Mouse (Mus musculus) cerebellum, postnatal 36 days (tissue): ENCODE measurements around the gene Creb3l2.
"Not testable (repeated sequence)": the region's sequence is repeated elsewhere in the genome, so short reads cannot be mapped to it uniquely, and the experiment has no call there.

ENCODE experiments used
- DNase-seq, 2 experiments: peaks; one replicate each; pipeline ENCODE4 v3.0.0; 2021 to 2022; ENCODE audit warnings: mixed read lengths in 2 of 2

Gene Creb3l2

DNA sequence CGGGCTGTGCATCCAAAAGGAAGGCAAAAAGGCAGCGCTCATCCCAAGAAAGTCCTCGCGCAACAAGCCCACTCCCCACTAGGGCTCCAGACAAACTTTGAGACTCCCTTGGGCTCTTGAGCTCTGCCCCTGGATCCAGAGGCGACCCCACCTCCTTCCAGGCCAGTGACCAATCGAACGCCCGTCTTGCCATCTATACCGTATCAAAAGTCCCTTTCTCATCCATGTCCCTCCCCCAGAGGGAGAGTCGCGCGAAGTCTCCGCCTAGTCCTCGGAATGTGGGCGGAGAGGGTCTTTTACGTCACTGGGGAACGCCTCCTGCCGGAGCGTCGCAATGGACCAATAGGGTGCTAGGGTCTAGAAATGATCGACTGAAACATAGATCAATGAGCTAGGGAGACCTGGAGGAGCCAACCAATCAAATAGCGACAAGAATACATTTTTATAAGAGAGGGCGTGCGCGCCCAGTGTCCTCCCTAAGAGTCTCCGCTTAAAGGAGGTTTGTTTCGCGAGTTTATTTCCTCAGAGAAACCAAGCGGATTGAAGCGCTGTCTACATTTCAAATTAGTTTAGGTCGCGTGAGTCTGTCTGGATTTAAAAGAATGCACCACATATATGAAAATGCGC lies at the start of gene Creb3l2:
TSS of gene Creb3l2 (minus strand) at position 106 of the 627 bp plus-strand sequence.
- DNase-seq: peak; percentile 90 to 91

- DNase-seq: no peak
These were observed 44.6 kb upstream of the Creb3l2 start for GRCm38 (mm10) chr6:37486502-37486901.

DNA sequence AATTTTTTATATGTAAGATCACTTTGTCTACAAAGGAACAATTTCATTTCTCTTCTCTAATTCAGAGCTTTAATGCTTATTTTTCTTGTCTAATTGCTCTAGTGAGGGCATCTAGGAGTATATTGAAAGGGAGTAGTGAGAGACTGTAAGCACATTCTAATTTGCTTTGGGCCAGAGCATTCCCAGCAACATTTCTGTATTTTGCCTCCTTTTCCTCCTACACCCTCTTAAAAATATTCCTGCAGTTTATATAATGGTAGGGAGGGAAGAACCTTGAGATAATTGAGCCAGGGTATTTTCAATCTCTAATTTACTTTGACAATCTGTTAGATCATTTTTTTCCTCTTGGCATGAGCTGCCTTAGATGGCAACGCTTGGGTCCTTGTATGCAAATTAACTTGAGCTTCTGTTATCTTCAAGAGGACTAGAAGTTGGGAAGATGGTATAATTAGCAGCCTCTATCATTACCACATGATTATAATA lies 42.7 kb upstream of the Creb3l2 start:
- no peak for DNase-seq

DNA sequence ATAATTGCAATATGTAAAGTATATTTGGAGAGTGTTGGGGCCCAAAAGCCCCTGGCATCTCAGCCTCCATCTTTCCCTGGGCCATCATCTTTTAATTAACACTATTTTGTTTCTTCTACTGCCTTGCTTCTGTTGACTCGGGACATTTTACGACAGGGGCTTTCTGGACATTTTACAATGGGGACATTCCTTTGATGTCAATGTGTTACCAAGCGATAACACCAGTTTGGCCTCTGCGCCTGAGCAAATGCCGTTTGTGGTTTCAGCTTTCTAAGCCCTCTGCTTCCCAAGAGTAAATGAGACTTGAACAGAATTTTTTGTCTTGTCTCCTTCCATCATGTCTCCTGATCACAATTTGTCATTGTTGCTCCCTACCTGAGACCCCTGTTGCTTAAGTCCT lies 41.3 kb upstream of the Creb3l2 start:
- DNase-seq: no peak

DNA sequence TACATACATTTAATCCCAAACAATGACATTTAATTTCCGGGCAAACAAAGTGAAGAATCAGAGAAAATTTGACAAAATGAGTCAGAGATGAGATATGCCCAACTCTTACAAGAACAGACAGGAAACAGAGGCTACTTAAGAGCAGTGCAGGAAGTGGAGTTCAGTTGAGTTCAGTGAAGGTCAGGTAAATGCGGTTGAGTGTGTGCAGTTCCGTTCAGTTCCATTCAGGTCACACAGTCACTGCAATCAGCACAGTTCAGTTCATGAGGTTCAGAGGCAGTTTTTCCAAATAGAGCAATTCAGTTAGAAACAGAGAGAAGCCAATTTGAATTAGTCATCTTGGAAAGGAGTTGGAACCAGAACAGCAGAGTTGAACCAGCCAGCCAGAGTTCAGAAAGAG lies 39.2 kb upstream of the Creb3l2 start:
- DNase-seq: no peak

GRCm38 (mm10) chr6:37480008-37480407 lies 38.1 kb upstream of the Creb3l2 start:
- no peak for DNase-seq

GRCm38 (mm10) chr6:37478481-37478880 lies 36.5 kb upstream of the Creb3l2 start:
- no peak for DNase-seq

DNA sequence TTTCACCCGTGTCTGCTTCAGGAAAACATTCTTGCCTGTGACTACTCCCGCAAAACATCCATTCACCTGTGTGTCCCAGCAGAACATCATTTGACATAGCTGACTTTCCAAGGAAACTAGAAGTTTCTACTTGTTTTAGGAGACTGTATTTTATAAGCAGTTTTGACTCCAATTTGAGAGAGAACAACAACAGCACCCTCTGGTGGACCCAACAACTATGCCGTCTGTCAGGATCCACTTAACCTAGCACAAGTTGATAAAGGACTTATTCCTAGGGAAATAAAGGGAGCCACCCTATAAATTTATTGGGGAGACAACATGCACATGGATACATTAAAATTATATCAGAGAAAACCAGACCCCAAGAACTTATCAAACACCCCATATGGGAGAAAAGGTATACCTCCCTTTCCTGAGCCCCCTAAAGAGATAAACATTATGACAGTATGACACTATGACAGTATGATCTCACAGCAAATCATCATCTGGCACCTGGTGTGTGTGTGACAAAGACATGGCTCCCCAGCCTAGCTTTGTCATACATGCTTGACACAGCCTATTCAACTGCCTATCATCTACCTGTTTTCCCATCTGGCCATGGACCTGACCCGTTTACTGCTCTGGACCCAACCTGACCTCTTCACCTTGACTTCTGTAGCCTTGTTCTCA lies 31.9 kb upstream of the Creb3l2 start:
- no peak for DNase-seq

GRCm38 (mm10) chr6:37470216-37470615 lies 28.3 kb upstream of the Creb3l2 start:
- DNase-seq: no peak

- DNase-seq: no peak
These were observed 23.9 kb upstream of the Creb3l2 start for GRCm38 (mm10) chr6:37465847-37466246.

- no peak for DNase-seq
These were observed 23.4 kb upstream of the Creb3l2 start for GRCm38 (mm10) chr6:37465356-37465755.

GRCm38 (mm10) chr6:37464585-37464984 lies 22.6 kb upstream of the Creb3l2 start:
- no peak for DNase-seq

DNA sequence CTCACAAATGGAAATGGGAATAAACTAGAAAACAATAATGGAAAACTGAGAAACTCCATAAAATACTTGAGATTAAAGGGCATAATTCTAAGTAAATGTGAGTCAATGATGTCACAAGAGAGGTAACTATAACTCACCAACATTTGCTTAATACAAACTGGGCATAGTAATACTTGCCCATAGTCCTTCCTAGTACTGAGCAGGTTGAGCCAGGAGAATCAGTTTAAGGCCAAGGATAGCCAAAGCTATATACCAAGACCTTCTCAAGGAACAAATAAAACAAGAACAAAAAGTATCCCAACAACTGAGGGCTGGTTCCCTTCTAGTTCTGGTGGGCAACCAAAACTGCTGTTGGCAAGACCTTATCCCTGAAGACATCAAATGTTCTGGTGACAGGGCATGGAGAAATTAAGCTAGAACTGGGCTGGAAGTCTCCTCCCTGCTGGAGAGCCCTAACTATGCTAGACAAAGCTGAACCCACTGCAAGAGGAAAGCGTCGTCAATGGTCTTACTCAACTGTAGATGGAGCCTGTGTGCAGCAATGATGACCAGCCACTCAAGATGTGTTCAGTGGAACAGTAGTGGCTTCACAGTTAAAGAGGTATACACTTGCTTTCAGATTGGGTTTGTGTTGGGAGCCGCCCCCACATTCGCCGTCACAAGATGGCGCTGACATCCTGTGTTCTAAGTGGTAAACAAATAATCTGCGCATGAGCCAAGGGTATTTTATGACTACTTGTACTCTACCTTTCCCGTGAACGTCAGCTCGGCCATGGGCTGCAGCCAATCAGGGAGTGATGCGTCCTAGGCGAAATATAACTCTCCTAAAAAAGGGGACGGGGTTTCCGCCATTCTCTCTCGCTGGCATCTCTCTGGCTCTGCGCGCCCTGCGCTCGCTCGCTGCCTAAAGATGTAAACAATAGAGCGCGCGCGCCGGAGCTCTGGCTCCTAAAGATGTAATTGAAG lies 21.9 kb upstream of the Creb3l2 start:
- peak; percentile 42 to 53 for DNase-seq

- DNase-seq: no peak
These were observed 18.7 kb upstream of the Creb3l2 start for GRCm38 (mm10) chr6:37460681-37461080.

GRCm38 (mm10) chr6:37459656-37460055 lies 17.7 kb upstream of the Creb3l2 start:
- DNase-seq: not testable (repeated sequence)

GRCm38 (mm10) chr6:37457990-37458655 lies 16.2 kb upstream of the Creb3l2 start:
- no peak for DNase-seq

DNA sequence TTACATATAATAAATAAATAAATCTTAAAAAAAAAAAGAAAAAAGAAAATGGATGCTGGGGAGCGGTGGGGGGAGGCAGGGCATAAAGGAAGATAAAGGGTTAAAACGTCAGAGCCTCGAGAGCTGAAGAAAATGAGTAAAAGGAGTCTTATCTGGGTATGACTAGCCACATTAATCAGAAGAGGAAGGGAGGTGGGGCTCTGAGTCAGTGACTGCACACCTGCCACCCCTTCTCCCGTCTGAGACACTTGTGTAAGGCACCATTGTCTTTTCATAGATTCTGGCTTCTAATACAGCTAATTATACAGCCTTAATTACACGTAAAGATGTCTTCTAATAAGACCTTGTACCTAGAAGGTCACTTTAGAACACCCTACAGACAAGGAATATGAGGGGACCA lies 13.6 kb upstream of the Creb3l2 start:
- DNase-seq: no peak

- no peak for DNase-seq
These were observed 11.1 kb upstream of the Creb3l2 start for GRCm38 (mm10) chr6:37453047-37453446.

DNA sequence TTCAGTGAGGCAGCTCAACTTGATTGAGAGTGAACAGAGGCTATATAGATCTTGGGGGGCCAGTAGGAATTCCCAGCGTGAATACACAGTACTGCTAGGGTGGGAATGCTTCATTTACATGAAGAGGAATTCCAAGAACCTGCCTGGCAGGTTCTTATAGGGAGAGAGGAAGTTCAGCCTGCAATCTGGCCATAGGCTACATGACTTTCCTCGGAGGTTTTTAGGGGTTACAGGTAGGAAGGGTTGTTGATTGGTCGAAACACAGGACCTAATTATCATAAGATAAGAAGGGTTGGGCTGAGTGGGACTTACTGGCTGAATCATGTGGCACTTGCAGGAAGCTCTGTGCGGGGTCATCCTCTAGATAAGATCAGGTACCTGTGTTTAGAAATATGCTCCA lies 9.7 kb upstream of the Creb3l2 start:
- DNase-seq: no peak

DNA sequence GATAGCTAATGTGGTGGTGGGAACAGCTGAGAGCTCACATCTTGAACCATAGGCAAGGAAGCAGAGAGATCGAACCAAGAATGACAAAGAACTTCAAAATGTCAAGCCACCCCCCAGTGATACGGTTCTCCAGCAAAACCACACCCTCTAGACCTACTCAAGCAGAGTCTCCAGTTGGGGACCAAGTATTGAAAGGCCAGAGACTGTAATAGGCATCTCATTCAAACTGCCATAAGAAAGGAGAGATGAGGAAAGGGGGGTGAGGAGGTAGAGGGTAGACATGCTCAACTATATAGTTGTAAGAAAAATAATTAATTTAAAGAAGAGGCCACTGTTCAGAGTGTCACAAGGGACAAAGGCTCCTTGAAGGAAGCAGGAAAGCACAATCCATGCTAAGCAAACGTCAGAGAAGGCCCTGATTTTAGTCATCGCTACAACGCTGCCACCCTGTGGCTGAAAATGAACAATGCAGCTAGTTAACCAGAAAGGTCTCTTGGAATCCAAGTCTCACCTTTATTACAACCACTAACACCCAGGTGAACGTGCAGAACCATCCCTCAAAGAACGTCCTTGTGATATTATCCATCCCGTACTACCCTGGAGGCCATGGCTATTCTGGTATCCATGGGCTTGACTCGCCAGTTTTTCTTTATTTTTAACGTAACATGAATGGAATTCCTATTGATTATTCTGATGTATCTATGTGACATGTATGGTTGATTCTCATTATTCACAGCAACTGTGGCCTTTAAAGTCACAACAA lies 5.9 kb upstream of the Creb3l2 start:
- DNase-seq: peak; percentile 73 to 81

GRCm38 (mm10) chr6:37442781-37443180 lies 835 bp upstream of the Creb3l2 start:
- no peak for DNase-seq
